Mouse (Mus musculus): ENCODE data around the gene Aif1. TPM values are rescaled to one million over a fixed set of nuclear protein-coding genes. Genes with fewer than 3 reads are reported as not detected.
A peak's percentile ranks its signal among the peaks of the same experiment; 100 is the strongest.

Gene Aif1
- polyA plus RNA-seq, 1 experiment from 2014 or later, result 6.2 TPM

DNA sequence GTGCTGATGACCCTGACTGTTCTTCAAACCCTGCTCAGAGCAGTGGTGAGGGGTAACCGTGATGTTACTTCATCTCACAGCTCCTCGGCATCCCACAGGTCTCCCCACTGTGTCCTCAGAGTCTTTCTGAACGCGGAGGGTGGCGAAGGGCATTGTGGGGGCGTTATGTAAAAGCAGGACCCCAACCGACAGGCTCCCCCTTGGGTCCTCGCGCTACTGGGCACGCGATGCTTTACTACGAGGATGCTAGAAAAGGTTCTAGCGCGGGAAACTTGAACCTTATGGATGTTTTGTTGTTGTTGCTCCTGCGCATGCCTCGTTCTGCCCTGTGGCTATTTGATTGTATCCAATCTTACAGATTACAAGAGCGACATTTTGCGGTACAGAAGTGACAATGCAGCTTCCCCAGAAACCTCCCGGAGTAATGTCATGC lies 54.0 kb downstream of the Aif1 start, which contains the start of gene Csnk2b:
Gene Csnk2b (minus strand): TSS at position 183 of the 433 bp plus-strand sequence.
- Histone ChIP-seq H3K9ac (ENCODE audit: low read depth, low read length) (peak within 1 kb of the TSS; percentile 92), H3K4me1 (ENCODE audit: control insufficient read depth, insufficient read depth, low read length) (peaks cover 24% of the 10 kb centered on the region), H3K36me3 (ENCODE audit: control insufficient read depth, insufficient read depth, low read length) (peaks cover 16% of the 10 kb centered on the region), H3K27ac (ENCODE audit: low read length) (peak within 1 kb of the TSS; percentile 89), H3K9me3 (replicated peaks; ENCODE audit: control insufficient read depth, low read length, poor library complexity, severe bottlenecking) (no peaks in the 10 kb centered on the region), H3K27me3 (ENCODE audit: control insufficient read depth, insufficient read depth, low read depth, low read length) (no peaks in the 10 kb centered on the region), H3K4me2 (ENCODE audit: low read length) (peak within 1 kb of the TSS; percentile 94), H3K4me3 (ENCODE audit: low read depth, low read length) (peak within 1 kb of the TSS; percentile 89)
- peak; percentile 14 for ATAC-seq
- WGBS, result under 1% methylated on average over 19 of the region's 19 CpGs

DNA sequence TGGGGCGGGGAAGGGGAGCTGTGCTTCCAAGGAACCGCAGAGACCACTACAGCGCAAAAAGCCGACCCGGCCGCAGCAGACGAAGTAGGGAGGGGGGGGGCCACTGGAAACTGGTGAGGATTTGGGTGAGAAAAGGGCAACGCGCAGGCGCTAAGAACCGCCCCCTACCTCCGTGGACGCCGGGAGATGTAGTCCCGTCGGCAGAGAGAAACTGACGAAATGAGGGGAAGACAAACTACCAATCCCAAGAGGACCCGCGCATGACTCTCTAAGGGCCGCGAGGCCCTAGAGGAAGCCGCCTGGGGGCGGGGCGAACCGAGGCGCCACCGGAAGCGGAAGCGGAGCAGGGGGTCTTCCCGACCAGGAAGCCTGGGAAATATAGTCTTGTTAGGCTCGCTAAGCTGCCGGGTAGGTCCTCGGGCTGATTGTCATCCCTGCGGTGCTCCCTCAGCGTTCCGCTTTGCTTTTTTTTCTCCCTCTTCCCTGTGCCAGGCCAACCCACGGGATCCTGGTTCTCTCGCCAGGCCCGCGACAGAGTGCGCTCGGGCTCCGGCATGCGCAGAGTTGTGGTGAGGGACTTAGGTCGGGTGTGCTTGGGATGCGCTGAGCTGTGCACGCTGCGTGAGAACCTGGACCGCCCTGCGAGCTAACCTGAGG lies 54.6 kb downstream of the Aif1 start, which contains the start of gene Gpank1:
Gene Gpank1 (plus strand): TSS at position 313 of the 657 bp plus-strand sequence.
- Histone ChIP-seq H3K4me1 (ENCODE audit: control insufficient read depth, insufficient read depth, low read length) (peaks cover 18% of the 10 kb centered on the region), H3K27me3 (ENCODE audit: control insufficient read depth, insufficient read depth, low read depth, low read length) (no peaks in the 10 kb centered on the region), H3K9ac (ENCODE audit: low read depth, low read length) (peak within 1 kb of the TSS; percentile 92), H3K36me3 (ENCODE audit: control insufficient read depth, insufficient read depth, low read length) (peaks cover 17% of the 10 kb centered on the region), H3K27ac (ENCODE audit: low read length) (peak within 1 kb of the TSS; percentile 89), H3K4me3 (ENCODE audit: low read depth, low read length) (peak within 1 kb of the TSS; percentile 89), H3K4me2 (ENCODE audit: low read length) (peak within 1 kb of the TSS; percentile 94), H3K9me3 (replicated peaks; ENCODE audit: control insufficient read depth, low read length, poor library complexity, severe bottlenecking) (no peaks in the 10 kb centered on the region)
- WGBS, result under 1% methylated on average over 49 of the region's 50 CpGs
- peak; percentile 95 for ATAC-seq

Small RNAs within 50 kb of the gene (microRNA-seq; reads per million reads assigned to microRNA genes)
- gene Mir6973a (not detected), gene Mir6974 (not detected)

Other genes starting within 250 kb of the Aif1 start
- 38.6 and 42.3 TPM in 2 replicates for gene Neu1, start 244.8 kb downstream of the Aif1 start, polyA plus RNA-seq (2015; fragmentation: Nextera tagmentation; extraction: Ambion mirVana)
- 0.24 TPM in 1 of 2 replicates, not detected in the other for gene Hspa1b, start 216.8 kb downstream of the Aif1 start, polyA plus RNA-seq (2015; fragmentation: Nextera tagmentation; extraction: Ambion mirVana)
- gene Gm20481, start 206.2 kb downstream of the Aif1 start, polyA plus RNA-seq (2015; fragmentation: Nextera tagmentation; extraction: Ambion mirVana), result not detected in 2 replicates
- 13.4 and 19.3 TPM in 2 replicates for gene Hspa1a, start 203.9 kb downstream of the Aif1 start, polyA plus RNA-seq (2015; fragmentation: Nextera tagmentation; extraction: Ambion mirVana)
- 2.0 and 2.4 TPM in 2 replicates for gene Hspa1l, start 203.4 kb downstream of the Aif1 start, polyA plus RNA-seq (2015; fragmentation: Nextera tagmentation; extraction: Ambion mirVana)
- 97.2 and 107 TPM in 2 replicates for gene Lsm2, start 194.2 kb downstream of the Aif1 start, polyA plus RNA-seq (2015; fragmentation: Nextera tagmentation; extraction: Ambion mirVana)
- gene Vars, start 175.1 kb downstream of the Aif1 start, polyA plus RNA-seq (2015; fragmentation: Nextera tagmentation; extraction: Ambion mirVana), result 54.8 and 56.5 TPM in 2 replicates
- 0.16 and 0.26 TPM in 2 replicates for gene Vwa7, start 159.5 kb downstream of the Aif1 start, polyA plus RNA-seq (2015; fragmentation: Nextera tagmentation; extraction: Ambion mirVana)
- 0.71 and 1.1 TPM in 2 replicates for gene Sapcd1, start 148.1 kb downstream of the Aif1 start, polyA plus RNA-seq (2015; fragmentation: Nextera tagmentation; extraction: Ambion mirVana)
- gene Msh5, start 129.3 kb downstream of the Aif1 start, polyA plus RNA-seq (2015; fragmentation: Nextera tagmentation; extraction: Ambion mirVana), result 1.9 and 2.4 TPM in 2 replicates
- gene Clic1, start 126.1 kb downstream of the Aif1 start, polyA plus RNA-seq (2015; fragmentation: Nextera tagmentation; extraction: Ambion mirVana), result 51.2 and 54.7 TPM in 2 replicates
- gene Ddah2, start 117.0 kb downstream of the Aif1 start, polyA plus RNA-seq (2015; fragmentation: Nextera tagmentation; extraction: Ambion mirVana), result 312 and 341 TPM in 2 replicates
- 0.30 TPM in 1 of 2 replicates, not detected in the other for gene Ly6g6c, start 110.7 kb downstream of the Aif1 start, polyA plus RNA-seq (2015; fragmentation: Nextera tagmentation; extraction: Ambion mirVana)
- gene Mpig6b, start 109.9 kb downstream of the Aif1 start, polyA plus RNA-seq (2015; fragmentation: Nextera tagmentation; extraction: Ambion mirVana), result 0.12 and 0.15 TPM in 2 replicates
- gene Ly6g6e, start 99.2 kb downstream of the Aif1 start, polyA plus RNA-seq (2015; fragmentation: Nextera tagmentation; extraction: Ambion mirVana), result 0.26 and 0.31 TPM in 2 replicates
- gene Ly6g6d, start 98.0 kb downstream of the Aif1 start, polyA plus RNA-seq (2015; fragmentation: Nextera tagmentation; extraction: Ambion mirVana), result 0.57 and 1.5 TPM in 2 replicates
- not detected in 2 replicates for gene Ly6g6f, start 90.5 kb downstream of the Aif1 start, polyA plus RNA-seq (2015; fragmentation: Nextera tagmentation; extraction: Ambion mirVana)
- 105 and 107 TPM in 2 replicates for gene Abhd16a, start 86.8 kb downstream of the Aif1 start, polyA plus RNA-seq (2015; fragmentation: Nextera tagmentation; extraction: Ambion mirVana)
- gene Ly6g5c, start 67.8 kb downstream of the Aif1 start, polyA plus RNA-seq (2015; fragmentation: Nextera tagmentation; extraction: Ambion mirVana), result not detected in 2 replicates
- gene Ly6g5b, start 60.6 kb downstream of the Aif1 start, polyA plus RNA-seq (2015; fragmentation: Nextera tagmentation; extraction: Ambion mirVana), result 1.5 TPM in 2 replicates
- gene Gpank1, start 54.6 kb downstream of the Aif1 start, polyA plus RNA-seq (2015; fragmentation: Nextera tagmentation; extraction: Ambion mirVana), result 24.3 and 26.4 TPM in 2 replicates
- gene Csnk2b, start 54.0 kb downstream of the Aif1 start, polyA plus RNA-seq (2015; fragmentation: Nextera tagmentation; extraction: Ambion mirVana), result 315 and 331 TPM in 2 replicates
- gene D17H6S53E, start 49.7 kb downstream of the Aif1 start, polyA plus RNA-seq (2015; fragmentation: Nextera tagmentation; extraction: Ambion mirVana), result 7.8 and 8.7 TPM in 2 replicates
- gene Apom, start 44.0 kb downstream of the Aif1 start, polyA plus RNA-seq (2015; fragmentation: Nextera tagmentation; extraction: Ambion mirVana), result 0.24 and 0.29 TPM in 2 replicates
- gene Bag6, start 40.9 kb downstream of the Aif1 start, polyA plus RNA-seq (2015; fragmentation: Nextera tagmentation; extraction: Ambion mirVana), result 70.5 and 75.7 TPM in 2 replicates
- gene Prrc2a, start 11.2 kb downstream of the Aif1 start, polyA plus RNA-seq (2015; fragmentation: Nextera tagmentation; extraction: Ambion mirVana), result 148 and 167 TPM in 2 replicates
- gene Lst1, start 12.4 kb upstream of the Aif1 start, polyA plus RNA-seq (2015; fragmentation: Nextera tagmentation; extraction: Ambion mirVana), result 4.7 and 5.9 TPM in 2 replicates
- 0.48 and 0.62 TPM in 2 replicates for gene Ltb, start 18.4 kb upstream of the Aif1 start, polyA plus RNA-seq (2015; fragmentation: Nextera tagmentation; extraction: Ambion mirVana)
- gene Tnf, start 25.9 kb upstream of the Aif1 start, polyA plus RNA-seq (2015; fragmentation: Nextera tagmentation; extraction: Ambion mirVana), result not detected in 2 replicates
- 0.45 and 1.1 TPM in 2 replicates for gene Lta, start 29.3 kb upstream of the Aif1 start, polyA plus RNA-seq (2015; fragmentation: Nextera tagmentation; extraction: Ambion mirVana)
- gene Gm16181, start 44.8 kb upstream of the Aif1 start, polyA plus RNA-seq (2015; fragmentation: Nextera tagmentation; extraction: Ambion mirVana), result 0.38 and 0.57 TPM in 2 replicates
- gene Atp6v1g2, start 57.6 kb upstream of the Aif1 start, polyA plus RNA-seq (2015; fragmentation: Nextera tagmentation; extraction: Ambion mirVana), result 111 and 139 TPM in 2 replicates
- 9.2 and 9.4 TPM in 2 replicates for gene Nfkbil1, start 59.7 kb upstream of the Aif1 start, polyA plus RNA-seq (2015; fragmentation: Nextera tagmentation; extraction: Ambion mirVana)
- 339 and 357 TPM in 2 replicates for gene Ddx39b, start 65.7 kb upstream of the Aif1 start, polyA plus RNA-seq (2015; fragmentation: Nextera tagmentation; extraction: Ambion mirVana)
- gene H2-D1, start 86.7 kb upstream of the Aif1 start, polyA plus RNA-seq (2015; fragmentation: Nextera tagmentation; extraction: Ambion mirVana), result 82.5 and 109 TPM in 2 replicates
- 0.38 and 0.52 TPM in 2 replicates for gene H2-Q1, start 144.3 kb upstream of the Aif1 start, polyA plus RNA-seq (2015; fragmentation: Nextera tagmentation; extraction: Ambion mirVana)
- gene H2-Q2, start 166.2 kb upstream of the Aif1 start, polyA plus RNA-seq (2015; fragmentation: Nextera tagmentation; extraction: Ambion mirVana), result 4.4 and 7.6 TPM in 2 replicates
- gene H2-Q4, start 203.5 kb upstream of the Aif1 start, polyA plus RNA-seq (2015; fragmentation: Nextera tagmentation; extraction: Ambion mirVana), result 0.65 and 0.97 TPM in 2 replicates
- gene H2-Q6, start 248.8 kb upstream of the Aif1 start, polyA plus RNA-seq (2015; fragmentation: Nextera tagmentation; extraction: Ambion mirVana), result 1.1 and 1.3 TPM in 2 replicates

All from midbrain, embryonic 16.5 days (tissue).